Mouse (Mus musculus) G1E (cell line): ENCODE measurements around the gene Cyfip2.

ENCODE experiments used
- CTCF ChIP-seq: IDR thresholded peaks from 2 replicates; pipeline ENCODE4 v1.5.1; 2012; ENCODE audit warnings: low read depth, low read length, inconsistent platforms, mixed read lengths
- GATA1 ChIP-seq: IDR thresholded peaks from 2 replicates; pipeline ENCODE4 v1.6.1; 2012; ENCODE audit warnings: borderline replicate concordance, low read length, inconsistent platforms, mixed read lengths
- GATA2 ChIP-seq: IDR thresholded peaks from 2 replicates; pipeline ENCODE4 v1.6.1; 2012; ENCODE audit warnings: low read depth, low read length, inconsistent platforms, borderline replicate concordance
- POLR2AphosphoS5 ChIP-seq: IDR thresholded peaks from 2 replicates; pipeline ENCODE4 v1.6.1; 2012; ENCODE audit warnings: low read depth, low read length, inconsistent platforms; ENCODE audit not compliant: insufficient replicate concordance
- TAL1 ChIP-seq: conservative IDR thresholded peaks from 2 replicates; pipeline ENCODE4 v1.6.1; 2012; ENCODE audit warnings: low read depth, low read length, inconsistent platforms, mixed read lengths

- TF ChIP-seq CTCF = no peak
- TF ChIP-seq GATA1 = no peak
- no peak for TF ChIP-seq POLR2AphosphoS5
- no peak for TF ChIP-seq TAL1
- no peak for TF ChIP-seq GATA2
These were observed 79.9 kb downstream of the Cyfip2 start for GRCm38 (mm10) chr11:46232803-46233202.
